Mouse (Mus musculus): ENCODE results near the gene Itga1.

DNA sequence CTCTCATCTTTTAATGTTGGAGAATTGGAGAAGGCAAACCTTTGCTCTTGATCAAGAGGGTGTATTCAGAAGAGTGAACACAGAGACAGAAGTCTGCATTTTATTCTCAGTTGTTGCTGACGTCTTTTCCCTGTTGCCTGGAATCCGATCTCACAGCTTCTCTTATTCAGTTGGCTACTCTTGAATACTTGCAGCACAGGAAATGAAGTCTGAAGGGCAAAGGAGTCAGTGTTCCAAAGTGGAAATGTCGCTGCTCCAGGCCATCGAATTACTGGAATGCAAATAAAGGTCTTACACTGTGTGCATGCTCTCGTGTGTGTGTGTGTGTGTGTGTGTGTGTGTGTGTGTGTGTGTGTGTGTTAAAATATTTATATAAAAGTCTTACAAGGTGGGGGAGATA is 30.7 kb upstream of the Itga1 start:
- TF ChIP-seq CTCF (IDR thresholded peaks at IDR 0.05), result no peak
- no peak for TF ChIP-seq EP300 (IDR thresholded peaks at IDR 0.05)
